Mouse (Mus musculus): ENCODE measurements around the gene Hrh1.

The Hrh1 gene

GRCm38 (mm10) chr6:114397691-114398217, at the start of gene Hrh1:
TSS of gene Hrh1 (plus strand) at chr6:114397936.
- DNase-seq (ENCODE audit: low spot score in 2 of 2), result no peak

- DNase-seq (ENCODE audit: low spot score in 2 of 2), result peak; percentile 24 to 50
These were observed 43.1 kb upstream of the Hrh1 start for GRCm38 (mm10) chr6:114354635-114355034.

- DNase-seq (ENCODE audit: low spot score in 2 of 2), result no peak
These were observed 39.6 kb upstream of the Hrh1 start for GRCm38 (mm10) chr6:114358171-114358570.

- no peak for DNase-seq (ENCODE audit: low spot score in 2 of 2)
These were observed 35.4 kb upstream of the Hrh1 start for GRCm38 (mm10) chr6:114362355-114362754.

- DNase-seq (ENCODE audit: low spot score in 2 of 2), result no peak
These were observed 34.0 kb upstream of the Hrh1 start for GRCm38 (mm10) chr6:114363740-114364139.

GRCm38 (mm10) chr6:114364734-114365133, 33.0 kb upstream of the Hrh1 start:
- DNase-seq (ENCODE audit: low spot score in 2 of 2), result no peak

GRCm38 (mm10) chr6:114366191-114366590, 31.5 kb upstream of the Hrh1 start:
- DNase-seq (ENCODE audit: low spot score in 2 of 2), result no peak

GRCm38 (mm10) chr6:114367681-114368080, 30.1 kb upstream of the Hrh1 start:
- peak; percentile 55 to 81 for DNase-seq (ENCODE audit: low spot score in 2 of 2)

GRCm38 (mm10) chr6:114368196-114368595, 29.5 kb upstream of the Hrh1 start:
- DNase-seq (ENCODE audit: low spot score in 2 of 2), result no peak

GRCm38 (mm10) chr6:114372741-114373140, 25.0 kb upstream of the Hrh1 start:
- DNase-seq (ENCODE audit: low spot score in 2 of 2), result no peak

- no peak for DNase-seq (ENCODE audit: low spot score in 2 of 2)
These were observed 16.9 kb upstream of the Hrh1 start for GRCm38 (mm10) chr6:114380872-114381271.

GRCm38 (mm10) chr6:114387320-114387719, 10.4 kb upstream of the Hrh1 start:
- no peak for DNase-seq (ENCODE audit: low spot score in 2 of 2)

GRCm38 (mm10) chr6:114387855-114388254, 9.9 kb upstream of the Hrh1 start:
- no peak for DNase-seq (ENCODE audit: low spot score in 2 of 2)

- DNase-seq (ENCODE audit: low spot score in 2 of 2), result no peak
These were observed 7.6 kb upstream of the Hrh1 start for GRCm38 (mm10) chr6:114390129-114390528.

GRCm38 (mm10) chr6:114394982-114395381, 2.8 kb upstream of the Hrh1 start:
- no peak for DNase-seq (ENCODE audit: low spot score in 2 of 2)

- DNase-seq (ENCODE audit: low spot score in 2 of 2), result no peak
These were observed 1.1 kb upstream of the Hrh1 start for GRCm38 (mm10) chr6:114396605-114397004.

- DNase-seq (ENCODE audit: low spot score in 2 of 2), result no peak
These were observed 456 bp upstream of the Hrh1 start for GRCm38 (mm10) chr6:114397280-114397679.

- DNase-seq (ENCODE audit: low spot score in 2 of 2), result peak in 1 of 2 experiments; percentile 66
These were observed 890 bp downstream of the Hrh1 start for GRCm38 (mm10) chr6:114398626-114399025.

GRCm38 (mm10) chr6:114400387-114400786, 2.7 kb downstream of the Hrh1 start:
- DNase-seq (ENCODE audit: low spot score in 2 of 2), result no peak

GRCm38 (mm10) chr6:114400841-114401240, 3.1 kb downstream of the Hrh1 start:
- no peak for DNase-seq (ENCODE audit: low spot score in 2 of 2)

GRCm38 (mm10) chr6:114402161-114402560, 4.4 kb downstream of the Hrh1 start:
- DNase-seq (ENCODE audit: low spot score in 2 of 2), result no peak

- no peak for DNase-seq (ENCODE audit: low spot score in 2 of 2)
These were observed 5.9 kb downstream of the Hrh1 start for GRCm38 (mm10) chr6:114403632-114404031.

- no peak for DNase-seq (ENCODE audit: low spot score in 2 of 2)
These were observed 6.4 kb downstream of the Hrh1 start for GRCm38 (mm10) chr6:114404128-114404527.

GRCm38 (mm10) chr6:114404774-114405468, 7.2 kb downstream of the Hrh1 start:
- DNase-seq (ENCODE audit: low spot score in 2 of 2), result peak in 1 of 2 experiments; percentile 60
